Mouse (Mus musculus) myocyte (in vitro differentiated cells): ENCODE measurements around the gene Gm21913.
"Not testable (repeated sequence)": the region's sequence is repeated elsewhere in the genome, so short reads cannot be mapped to it uniquely, and the experiment has no call there.

Experiments used
- CEBPB ChIP-seq: IDR thresholded peaks from 2 replicates; pipeline ENCODE4 v1.6.1; 2011; ENCODE audit warnings: mild to moderate bottlenecking, moderate library complexity; ENCODE audit not compliant: poor library complexity, insufficient read depth, severe bottlenecking
- MAX ChIP-seq: IDR thresholded peaks from one replicate; pipeline ENCODE4 v1.6.1; 2011; ENCODE audit warnings: low read depth, mild to moderate bottlenecking, control low read depth
- MYOD1 ChIP-seq, 3 experiments: IDR thresholded peaks; one replicate each; pipeline ENCODE4 v1.6.1; 2011; ENCODE audit warnings: control low read depth in 2 of 3, low read depth in 2 of 3, mild to moderate bottlenecking in 2 of 3, moderate library complexity in 1 of 3; ENCODE audit not compliant: insufficient read length in 2 of 3, control insufficient read depth in 1 of 3
- POLR2A ChIP-seq: IDR thresholded peaks from one replicate; pipeline ENCODE4 v1.6.1; 2011; ENCODE audit warnings: low read depth, mild to moderate bottlenecking, control low read depth, moderate library complexity; ENCODE audit not compliant: insufficient read length
- POLR2AphosphoS2 ChIP-seq: IDR thresholded peaks from one replicate; pipeline ENCODE4 v1.6.1; 2011; ENCODE audit warnings: low read depth, control low read depth; ENCODE audit not compliant: insufficient read length
- SRF ChIP-seq: IDR thresholded peaks from one replicate; pipeline ENCODE4 v1.6.1; 2011; ENCODE audit warnings: low read depth; ENCODE audit not compliant: control insufficient read depth, insufficient read length
- TCF12 ChIP-seq: IDR thresholded peaks from one replicate; pipeline ENCODE4 v1.6.1; 2011; ENCODE audit warnings: mild to moderate bottlenecking, control low read depth; ENCODE audit not compliant: poor library complexity, insufficient read depth, severe bottlenecking
- USF1 ChIP-seq: IDR thresholded peaks from one replicate; pipeline ENCODE4 v1.6.1; 2011; ENCODE audit warnings: low read depth, mild to moderate bottlenecking, control low read depth, moderate library complexity

- not testable (repeated sequence) for TF ChIP-seq POLR2A; CEBPB; TCF12; POLR2AphosphoS2; MAX; SRF; USF1; MYOD1 (IDR thresholded peaks at IDR 0.05; ENCODE audit: control insufficient read depth in 1 of 3, insufficient read length in 2 of 3, low read depth in 2 of 3)
These were observed at the start of gene Gm21913 for GRCm38 (mm10) chrY:74623596-74623995.
